Mouse (Mus musculus) ES-E14 (cell line): ENCODE measurements around the gene Rpl11. TPM values are rescaled to one million over a fixed set of nuclear protein-coding genes. Genes with fewer than 3 reads are reported as not detected.

Source experiments
- DNase-seq: peaks from one replicate; pipeline ENCODE4 v3.0.0-alpha.2; 2013; ENCODE audit warnings: low read depth, low spot score
- H3K27ac ChIP-seq: 2 replicates; pipeline ENCODE4 v1.5.1; 2012; ENCODE audit warnings: low read depth, mild to moderate bottlenecking, low read length, moderate library complexity, mixed read lengths; ENCODE audit not compliant: poor library complexity, insufficient read depth, severe bottlenecking
- H3K36me3 ChIP-seq: 2 replicates; pipeline ENCODE4 v1.6.1; 2012; ENCODE audit warnings: mild to moderate bottlenecking, low read length, moderate library complexity, mixed read lengths; ENCODE audit not compliant: control insufficient read depth, poor library complexity, insufficient read depth, severe bottlenecking
- H3K4me1 ChIP-seq, 2 experiments: fragments of 150-350 bp in 1 of 2; sonication (generic) in 1 of 2; 2 replicates each; pipeline ENCODE4 v1.6.1; 2012; ENCODE audit warnings: low read length in 2 of 2, mild to moderate bottlenecking in 1 of 2, mixed read lengths in 1 of 2; ENCODE audit not compliant: control insufficient read depth in 2 of 2, insufficient read depth in 2 of 2, poor library complexity in 1 of 2
- H3K4me3 ChIP-seq, 2 experiments: fragments of 150-350 bp in 1 of 2; sonication (generic) in 1 of 2; 2 replicates each; pipeline ENCODE4 v1.5.1; 2012; ENCODE audit warnings: low read length in 2 of 2, low read depth in 1 of 2, mild to moderate bottlenecking in 1 of 2, mixed read lengths in 1 of 2; ENCODE audit not compliant: insufficient read depth in 1 of 2, poor library complexity in 1 of 2, severe bottlenecking in 1 of 2
- H3K9ac ChIP-seq: 2 replicates; pipeline ENCODE4 v1.6.1; 2012; ENCODE audit warnings: low read depth, mild to moderate bottlenecking, low read length, mixed read lengths; ENCODE audit not compliant: poor library complexity, insufficient read depth, severe bottlenecking
- H3K9me3 ChIP-seq: fragments of 150-350 bp; sonication (generic); 2 replicates; pipeline ENCODE4 v1.6.1; 2012; ENCODE audit warnings: low read depth, mild to moderate bottlenecking, low read length; ENCODE audit not compliant: control insufficient read depth, insufficient read depth
- CHD2 ChIP-seq: IDR thresholded peaks from 2 replicates; pipeline ENCODE4 v1.6.1; 2014; ENCODE audit warnings: mild to moderate bottlenecking, low read depth, low read length, inconsistent platforms
- HCFC1 ChIP-seq: IDR thresholded peaks from 2 replicates; pipeline ENCODE4 v1.6.1; 2012; ENCODE audit warnings: low read length, inconsistent platforms, borderline replicate concordance; ENCODE audit not compliant: insufficient read depth
- MAFK ChIP-seq: IDR thresholded peaks from 2 replicates; pipeline ENCODE4 v1.6.1; 2014; ENCODE audit warnings: mild to moderate bottlenecking, low read depth, low read length, inconsistent platforms; ENCODE audit not compliant: insufficient read depth
- ZC3H11A ChIP-seq: IDR thresholded peaks from 2 replicates; pipeline ENCODE4 v1.6.1; 2012; ENCODE audit warnings: low read depth, mild to moderate bottlenecking, inconsistent platforms, low read length, borderline replicate concordance
- ZNF384 ChIP-seq: IDR thresholded peaks from 2 replicates; pipeline ENCODE4 v1.6.1; 2012; ENCODE audit warnings: low read depth, low read length, inconsistent platforms
- in situ Hi-C, 2 experiments: fragments of 600-800 bp; cut with MboI; formaldehyde crosslinking; loops; one replicate each; pipeline ENCODE4 v1.15.1; 2025; ENCODE audit warnings: low sequenced_read_pairs in 2 of 2, inconsistent platforms in 1 of 2; ENCODE audit not compliant: unreplicated experiment in 2 of 2
- total RNA-seq: library from RNA; depleted of rRNA; stranded (reverse); fragments of 300-350 nt; gene quantifications from 2 replicates; pipeline ENCODE4 v1.2.3, GENCODE M21; 2012

Gene Rpl11
- total RNA-seq, 1 experiment: 1,442 TPM

GRCm38 (mm10) chr4:136095490-136096105 is 42.4 kb upstream of the Rpl11 start:
- no peaks in the 10 kb centered on the region for H3K36me3 ChIP-seq
- no peak overlapping the region for H3K4me3 ChIP-seq
- H3K4me1 ChIP-seq: peaks cover 0 to 8% of the 10 kb centered on the region in 2 experiments; a peak in 2 of 4 replicates
- TF ChIP-seq ZNF384 (no peak), CHD2 (no peak), MAFK (no peak), ZC3H11A (no peak), HCFC1 (no peak)
- no peak overlapping the region for H3K27ac ChIP-seq
- no peak for DNase-seq
- no peak overlapping the region for H3K9ac ChIP-seq
- H3K9me3 ChIP-seq: no peaks in the 10 kb centered on the region
- in situ Hi-C loops: no loop called here

GRCm38 (mm10) chr4:136094519-136095219 is 41.4 kb upstream of the Rpl11 start:
- no peak overlapping the region for H3K9ac ChIP-seq
- H3K36me3 ChIP-seq: no peaks in the 10 kb centered on the region
- H3K4me3 ChIP-seq: no peak overlapping the region
- no peak overlapping the region for H3K27ac ChIP-seq
- H3K9me3 ChIP-seq: no peaks in the 10 kb centered on the region
- no peak for DNase-seq
- in situ Hi-C loops: no loop called here
- TF ChIP-seq ZC3H11A: no peak
- H3K4me1 ChIP-seq: peaks cover 4 to 13% of the 10 kb centered on the region in 2 experiments; a peak in 3 of 4 replicates

GRCm38 (mm10) chr4:136092498-136092897 is 39.3 kb upstream of the Rpl11 start:
- in situ Hi-C loops: no loop called here
- H3K9me3 ChIP-seq: no peaks in the 10 kb centered on the region
- no peak overlapping the region for H3K4me3 ChIP-seq
- H3K9ac ChIP-seq: no peak overlapping the region
- H3K27ac ChIP-seq: no peak overlapping the region
- DNase-seq: no peak
- H3K4me1 ChIP-seq: peaks cover 4 to 21% of the 10 kb centered on the region in 2 experiments; a peak in 3 of 4 replicates
- no peak for TF ChIP-seq CHD2
- no peak for TF ChIP-seq ZC3H11A
- no peak for TF ChIP-seq ZNF384
- TF ChIP-seq HCFC1: no peak
- no peak for TF ChIP-seq MAFK
- no peaks in the 10 kb centered on the region for H3K36me3 ChIP-seq

DNA sequence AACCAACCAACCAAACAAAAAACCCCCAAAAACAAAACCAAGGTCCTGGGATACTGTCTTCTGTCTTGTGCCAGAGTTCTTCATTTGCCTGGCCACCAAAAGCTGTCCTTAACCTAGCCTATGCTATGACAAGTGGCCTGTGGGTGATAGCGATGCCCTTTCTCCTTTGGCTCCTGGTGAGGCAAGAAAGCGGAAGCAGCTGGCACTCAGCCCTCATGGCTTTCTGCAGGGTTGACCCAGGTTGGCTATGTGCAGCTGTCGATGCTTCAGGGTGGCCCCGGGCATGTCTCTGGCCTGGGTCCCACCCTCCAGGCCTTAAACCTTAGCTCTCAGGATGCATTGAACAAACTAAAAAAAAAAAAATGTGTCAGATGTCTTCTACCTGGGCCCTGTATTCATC is 38.1 kb upstream of the Rpl11 start:
- Histone ChIP-seq H3K9me3 (no peaks in the 10 kb centered on the region), H3K27ac (no peak overlapping the region), H3K4me3 (no peak overlapping the region), H3K4me1 (peaks cover 4 to 19% of the 10 kb centered on the region in 2 experiments; a peak in 3 of 4 replicates), H3K36me3 (no peaks in the 10 kb centered on the region), H3K9ac (no peak overlapping the region)
- in situ Hi-C loops: no loop called here
- TF ChIP-seq ZC3H11A (no peak), HCFC1 (no peak), CHD2 (no peak), MAFK (no peak), ZNF384 (no peak)
- no peak for DNase-seq
